ENCODE assay signal across 9 mouse cellular contexts in the genomic region with DNA sequence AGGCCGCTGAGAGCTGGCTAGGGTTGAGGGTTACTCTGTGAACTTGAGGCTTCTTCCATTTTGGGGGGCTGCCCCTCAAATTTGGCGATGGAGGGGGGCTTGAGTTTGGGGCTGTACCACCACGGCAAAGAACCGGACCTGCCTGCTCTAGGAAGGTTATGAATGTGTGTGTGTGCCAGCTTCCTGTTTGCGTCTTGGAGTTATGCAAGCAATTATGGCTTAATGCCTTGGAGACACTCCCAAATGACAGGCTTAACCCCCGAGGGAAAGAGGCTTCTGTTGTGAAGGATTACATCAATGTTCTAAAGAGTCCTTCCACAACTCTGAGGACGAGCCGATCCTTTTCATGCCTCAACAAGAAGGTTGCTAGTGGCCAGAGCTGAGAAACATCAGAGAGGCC.
DNase-seq lines count a peak whose midpoint lies in the region; ATAC-seq lines count a peak whose summit lies in the region.
"Had no signal": no experiment of that assay in that cellular context is flagged by ENCODE, and none has a peak within 500 bp of the region (broad histone marks: within the 10 kb centered on the region; RNA-seq: fewer than 3 reads in every experiment).

No protein-coding gene starts in this region.

- H3K27me3 ChIP-seq in heart, embryonic 11.5 days (ENCODE audit: control insufficient read depth, insufficient read depth, low read length) = no peaks in the 10 kb centered on the region
- no peaks in the 10 kb centered on the region for H3K27me3 ChIP-seq in embryonic facial prominence, embryonic 12.5 days
- 0 out of 2 replicates have a peak, but pooled peaks cover 3% of the 10 kb centered on the region for H3K27me3 ChIP-seq in hindbrain, embryonic 16.5 days (replicated peaks; ENCODE audit: control insufficient read depth, insufficient read depth, low read length)
- H3K27me3 ChIP-seq in midbrain, embryonic 15.5 days (replicated peaks) = no peaks in the 10 kb centered on the region; the same call in 1 of the 2 replicates
- H3K27me3 ChIP-seq: limb, embryonic 15.5 days had no signal

- ATAC-seq in heart, embryonic 11.5 days (replicated peaks; ENCODE audit: insufficient number of reproducible peaks, low FRiP score, low TSS enrichment) = no peak
- no peak for ATAC-seq in embryonic facial prominence, embryonic 12.5 days (ENCODE audit: insufficient number of reproducible peaks, insufficient read depth, low FRiP score, low TSS enrichment)
- ATAC-seq in hindbrain, embryonic 16.5 days = peak; percentile 16
- no peak for ATAC-seq in midbrain, embryonic 15.5 days (replicated peaks)

- peaks cover 2% of the 10 kb centered on the region; the same call in 1 of the 2 replicates for H3K4me1 ChIP-seq in heart, embryonic 11.5 days (ENCODE audit: control insufficient read depth, insufficient read depth, low read length)
- peaks cover 38% of the 10 kb centered on the region for H3K4me1 ChIP-seq in embryonic facial prominence, embryonic 12.5 days
- H3K4me1 ChIP-seq in hindbrain, embryonic 16.5 days (ENCODE audit: control insufficient read depth, insufficient read depth, low read depth, low read length) = peaks cover 17% of the 10 kb centered on the region
- H3K4me1 ChIP-seq in midbrain, embryonic 15.5 days = peaks cover 28% of the 10 kb centered on the region

- H3K9me3 ChIP-seq in heart, embryonic 11.5 days (replicated peaks; ENCODE audit: control insufficient read depth, low read length) = no peaks in the 10 kb centered on the region
- H3K9me3 ChIP-seq in embryonic facial prominence, embryonic 12.5 days = no peaks in the 10 kb centered on the region
- no peaks in the 10 kb centered on the region for H3K9me3 ChIP-seq in hindbrain, embryonic 16.5 days (ENCODE audit: control insufficient read depth, low read length)
- no peaks in the 10 kb centered on the region for H3K9me3 ChIP-seq in midbrain, embryonic 15.5 days
- H3K9me3 ChIP-seq: limb, embryonic 15.5 days had no signal

- H3K27ac ChIP-seq in heart, embryonic 11.5 days (ENCODE audit: low read depth, low read length) = no peak overlapping the region
- peak overlapping the region; percentile 61; the same call in 1 of the 2 replicates for H3K27ac ChIP-seq in embryonic facial prominence, embryonic 12.5 days
- no peak overlapping the region; the same call in 1 of the 2 replicates for H3K27ac ChIP-seq in hindbrain, embryonic 16.5 days (ENCODE audit: low read depth, low read length)
- H3K27ac ChIP-seq in midbrain, embryonic 15.5 days = peak overlapping the region; percentile 53
- H3K27ac ChIP-seq: limb, embryonic 15.5 days had no signal

- H3K4me3 ChIP-seq in heart, embryonic 11.5 days (ENCODE audit: low read depth, low read length) = no peak overlapping the region
- H3K4me3 ChIP-seq in embryonic facial prominence, embryonic 12.5 days = no peak overlapping the region
- H3K4me3 ChIP-seq in hindbrain, embryonic 16.5 days (ENCODE audit: low read length) = no peak overlapping the region
- H3K4me3 ChIP-seq in midbrain, embryonic 15.5 days = no peak overlapping the region
- H3K4me3 ChIP-seq: limb, embryonic 15.5 days had no signal

- DNase-seq in heart, adult 11 months = peak; percentile 98
- DNase-seq in embryo, embryonic 10 days (ENCODE audit: low spot score) = no peak
- DNase-seq in frontal cortex, adult 2 months (ENCODE audit: extremely low spot score in 1 of 2, low spot score in 1 of 2) = no peak
- no peak for DNase-seq in kidney, postnatal 25 days

- H3K4me2 ChIP-seq in heart, embryonic 11.5 days = no peak overlapping the region
- no peak overlapping the region for H3K4me2 ChIP-seq in embryonic facial prominence, embryonic 12.5 days (replicated peaks)
- no peak overlapping the region for H3K4me2 ChIP-seq in hindbrain, embryonic 16.5 days (ENCODE audit: low read length)
- no peak overlapping the region for H3K4me2 ChIP-seq in midbrain, embryonic 15.5 days
- H3K4me2 ChIP-seq: limb, embryonic 15.5 days had no signal

- WGBS in heart, embryonic 11.5 days (ENCODE audit: insufficient replicate concordance) = 63% methylated on average over 8 of the region's 8 CpGs
- WGBS in embryonic facial prominence, embryonic 12.5 days = 23% methylated on average over 8 of the region's 8 CpGs
- WGBS in hindbrain, embryonic 16.5 days = 31% methylated on average over 8 of the region's 8 CpGs
- 38% methylated on average over 8 of the region's 8 CpGs for WGBS in midbrain, embryonic 15.5 days

- no peaks in the 10 kb centered on the region for H3K36me3 ChIP-seq in heart, embryonic 11.5 days (ENCODE audit: control insufficient read depth, insufficient read depth, low read length)
- no peaks in the 10 kb centered on the region for H3K36me3 ChIP-seq in embryonic facial prominence, embryonic 12.5 days
- H3K36me3 ChIP-seq in hindbrain, embryonic 16.5 days (ENCODE audit: control insufficient read depth, insufficient read depth, low read length) = no peaks in the 10 kb centered on the region
- no peaks in the 10 kb centered on the region for H3K36me3 ChIP-seq in midbrain, embryonic 15.5 days (replicated peaks)
- H3K36me3 ChIP-seq: limb, embryonic 15.5 days had no signal

- H3K9ac ChIP-seq in heart, embryonic 11.5 days (ENCODE audit: low read depth, low read length) = no peak overlapping the region
- no peak overlapping the region for H3K9ac ChIP-seq in embryonic facial prominence, embryonic 12.5 days
- no peak overlapping the region for H3K9ac ChIP-seq in hindbrain, embryonic 16.5 days (ENCODE audit: low read depth, low read length)
- no peak overlapping the region for H3K9ac ChIP-seq in midbrain, embryonic 15.5 days
- H3K9ac ChIP-seq: limb, embryonic 15.5 days had no signal

Comparison
In these comparisons a context has a peak if more than half of its experiments do, and no peak if none do; other contexts are left out.
1. H3K27ac ChIP-seq: peak in embryonic facial prominence, embryonic 12.5 days (single experiment) and midbrain, embryonic 15.5 days (single experiment); none in heart, embryonic 11.5 days (single experiment) and hindbrain, embryonic 16.5 days (single experiment).